Mouse (Mus musculus) MN1 (cell line): ENCODE results near the gene Celsr2.

Experiments used
- DNase-seq: peaks from one replicate; pipeline ENCODE4 v3.0.0-alpha.2; 2016; ENCODE audit warnings: low spot score

Gene Celsr2

GRCm38 (mm10) chr3:108378875-108379663 is 36.3 kb downstream of the Celsr2 start:
- no peak for DNase-seq

GRCm38 (mm10) chr3:108372691-108373090 is 42.7 kb downstream of the Celsr2 start:
- no peak for DNase-seq

- DNase-seq: peak; percentile 18
Measured at GRCm38 (mm10) chr3:108372274-108372673, 43.1 kb downstream of the Celsr2 start.

- DNase-seq: no peak
Measured at GRCm38 (mm10) chr3:108368721-108369120, 46.6 kb downstream of the Celsr2 start.

GRCm38 (mm10) chr3:108367828-108368227 is 47.5 kb downstream of the Celsr2 start:
- no peak for DNase-seq

GRCm38 (mm10) chr3:108367173-108367572 is 48.2 kb downstream of the Celsr2 start:
- no peak for DNase-seq

- DNase-seq: no peak
Measured at GRCm38 (mm10) chr3:108364270-108364995, 50.9 kb downstream of the Celsr2 start, which contains the start of gene Mybphl. Gene Mybphl, plus strand, starts transcription at chr3:108364911.

- no peak for DNase-seq
Measured at GRCm38 (mm10) chr3:108363626-108364025, 51.7 kb downstream of the Celsr2 start.

GRCm38 (mm10) chr3:108360894-108361293 is 54.5 kb downstream of the Celsr2 start:
- DNase-seq: no peak

GRCm38 (mm10) chr3:108358445-108358844 is 56.9 kb downstream of the Celsr2 start:
- DNase-seq: no peak

- no peak for DNase-seq
Measured at GRCm38 (mm10) chr3:108357051-108357450, 58.3 kb downstream of the Celsr2 start.

- DNase-seq: no peak
Measured at GRCm38 (mm10) chr3:108355245-108355644, 60.1 kb downstream of the Celsr2 start.

- no peak for DNase-seq
Measured at GRCm38 (mm10) chr3:108348376-108348775, 67.0 kb downstream of the Celsr2 start.

- DNase-seq: no peak
Measured at GRCm38 (mm10) chr3:108345855-108346254, 69.5 kb downstream of the Celsr2 start.

GRCm38 (mm10) chr3:108342185-108342584 is 73.2 kb downstream of the Celsr2 start:
- DNase-seq: no peak

GRCm38 (mm10) chr3:108341040-108341439 is 74.3 kb downstream of the Celsr2 start:
- no peak for DNase-seq
